Mouse (Mus musculus): ENCODE results near the gene Zfp114. TPM values are rescaled to one million over a fixed set of nuclear protein-coding genes. Genes with fewer than 3 reads are reported as not detected.

Zfp114 gene
- polyA plus RNA-seq (2015; fragmentation: Nextera tagmentation; extraction: Ambion mirVana) = 6.1 and 6.9 TPM in 2 replicates

DNA sequence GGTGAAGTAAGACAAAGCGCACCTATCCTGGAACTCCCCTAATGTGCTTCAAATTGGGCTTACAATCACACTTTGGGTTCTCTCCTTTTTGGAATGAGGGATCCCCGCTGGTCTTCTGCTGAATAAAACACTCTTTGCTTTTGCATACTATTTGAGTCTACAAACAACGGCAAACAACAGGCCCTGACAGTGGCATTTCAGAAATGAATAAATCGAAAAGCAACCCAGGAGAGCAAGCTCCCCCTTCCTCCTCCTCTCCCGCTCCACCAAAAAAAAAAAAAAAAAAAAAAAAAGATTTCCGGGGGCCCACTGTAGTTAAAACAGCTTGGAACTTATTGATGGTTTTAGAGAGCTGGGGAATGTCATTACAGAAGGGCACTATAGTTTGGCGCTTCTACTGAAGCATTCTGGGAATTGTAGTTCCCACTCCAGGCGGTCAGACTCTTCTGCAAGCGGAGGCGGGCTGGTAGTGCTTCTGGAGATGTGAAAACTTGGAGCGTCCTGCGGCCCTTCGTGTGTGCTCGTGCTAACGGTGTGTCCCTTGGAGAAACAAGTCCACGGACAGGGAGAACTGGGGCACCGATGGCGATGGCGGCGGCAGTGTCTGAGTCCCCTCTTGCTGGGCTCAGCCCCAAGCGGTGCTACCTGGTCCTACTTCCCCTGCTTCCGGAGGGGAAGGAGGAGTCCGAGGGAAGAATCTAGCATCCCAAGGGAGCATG is at the start of gene Zfp114:
Gene Zfp114, plus strand, starts transcription at position 443 of the 719 bp plus-strand sequence.
- peak; percentile 94 for ATAC-seq (ENCODE audit: low FRiP score, low TSS enrichment)
- Histone ChIP-seq H3K27ac (ENCODE audit: low read length) (peak within 1 kb of the TSS; percentile 76; the same call in 1 of the 2 replicates), H3K4me1 (ENCODE audit: insufficient read depth, low read length) (no peaks in the 10 kb centered on the region; the same call in 1 of the 2 replicates), H3K9me3 (ENCODE audit: low read length) (peaks cover 3% of the 10 kb centered on the region; the same call in 1 of the 2 replicates), H3K4me3 (ENCODE audit: low read length) (peak within 1 kb of the TSS; percentile 71), H3K27me3 (ENCODE audit: insufficient read depth, low read length) (no peaks in the 10 kb centered on the region), H3K9ac (replicated peaks; ENCODE audit: low read length) (peak within 1 kb of the TSS; percentile 79), H3K36me3 (ENCODE audit: insufficient read depth, low read length) (no peaks in the 10 kb centered on the region), H3K4me2 (replicated peaks; ENCODE audit: low read depth, low read length) (peak within 1 kb of the TSS; percentile 54)
- WGBS = 12% methylated on average over 23 of the region's 23 CpGs

DNA sequence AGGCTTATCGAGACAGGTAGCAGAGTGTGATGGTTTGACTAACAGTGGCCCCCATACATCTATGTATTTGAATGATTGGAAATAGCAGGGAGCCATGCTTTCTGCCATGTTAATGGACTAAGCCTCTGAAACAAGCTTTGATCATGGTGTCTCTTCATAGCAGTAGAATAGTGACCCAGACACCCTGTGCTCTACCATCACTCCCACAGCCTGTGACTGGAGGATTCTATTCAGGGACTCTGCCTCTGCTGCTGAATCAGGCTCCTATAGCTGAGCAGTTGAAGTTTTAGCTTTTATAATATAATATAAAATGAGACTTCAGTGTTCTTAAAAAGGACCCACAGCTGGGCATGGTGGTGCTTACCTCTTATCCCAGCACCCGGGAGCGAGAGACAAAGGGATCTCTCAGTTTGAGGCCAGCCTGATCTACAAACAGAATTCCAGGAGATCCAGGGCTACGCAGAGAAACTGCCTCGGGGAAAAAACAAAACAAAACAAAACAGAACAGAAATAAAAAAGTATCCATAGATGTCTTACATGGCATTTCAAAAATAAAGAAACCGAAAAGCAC is 41.4 kb upstream of the Zfp114 start:
- ATAC-seq (ENCODE audit: low FRiP score, low TSS enrichment) = peak; percentile 49
- WGBS = 16% methylated on average over 6 of the region's 6 CpGs
- no peaks in the 10 kb centered on the region for H3K27me3 ChIP-seq (ENCODE audit: insufficient read depth, low read length)

DNA sequence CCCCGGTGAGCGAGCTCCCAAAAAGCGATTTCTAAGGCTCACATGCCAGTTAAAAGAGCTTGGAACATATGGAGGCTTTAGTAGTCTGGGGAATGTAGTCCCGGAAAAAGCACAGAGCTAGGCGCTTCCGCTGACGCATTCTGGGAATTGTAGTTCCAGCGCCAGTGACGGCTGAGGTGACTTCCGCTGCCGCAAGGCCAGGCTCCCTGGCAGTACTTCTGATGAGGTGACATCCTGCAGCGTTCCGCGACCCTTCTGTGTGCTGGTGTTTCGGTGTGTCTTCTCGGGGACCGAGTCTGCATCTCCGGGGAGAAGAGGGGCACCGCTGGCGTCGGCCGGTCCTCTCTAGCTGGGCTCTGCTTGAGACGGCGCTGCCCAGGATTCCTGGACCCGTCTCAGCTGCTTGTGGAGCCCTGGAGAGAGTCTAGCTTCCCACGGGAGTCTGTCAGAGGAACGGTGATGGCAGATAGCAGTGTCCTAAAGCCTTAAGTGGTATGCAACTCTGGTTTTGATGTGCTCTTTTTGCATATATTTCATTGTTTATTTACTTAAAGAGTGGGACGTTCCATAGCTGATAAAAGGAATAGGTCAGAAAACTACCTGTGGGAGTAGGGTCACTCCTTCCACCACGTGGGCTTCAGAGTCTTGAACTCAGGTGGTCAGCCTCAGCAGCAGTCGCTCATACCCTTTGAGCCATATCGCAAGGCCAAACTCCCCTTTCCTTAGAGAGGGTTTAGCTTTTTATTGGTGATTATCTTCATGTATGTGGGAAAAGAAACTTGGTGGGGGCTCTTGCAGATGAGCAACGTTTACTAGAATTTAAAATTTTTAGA is 40.6 kb upstream of the Zfp114 start, which contains the start of gene Zfp235:
Gene Zfp235, plus strand, starts transcription at position 174 of the 833 bp plus-strand sequence.
- Histone ChIP-seq H3K4me1 (ENCODE audit: insufficient read depth, low read length) (peaks cover 7% of the 10 kb centered on the region), H3K36me3 (ENCODE audit: insufficient read depth, low read length) (peaks cover 29% of the 10 kb centered on the region), H3K27me3 (ENCODE audit: insufficient read depth, low read length) (no peaks in the 10 kb centered on the region), H3K9me3 (ENCODE audit: low read length) (no peaks in the 10 kb centered on the region), H3K9ac (replicated peaks; ENCODE audit: low read length) (peak within 1 kb of the TSS; percentile 86), H3K4me2 (replicated peaks; ENCODE audit: low read depth, low read length) (peak within 1 kb of the TSS; percentile 92), H3K27ac (ENCODE audit: low read length) (peak within 1 kb of the TSS; percentile 18; the same call in 1 of the 2 replicates), H3K4me3 (ENCODE audit: low read length) (peak within 1 kb of the TSS; percentile 89)
- ATAC-seq (ENCODE audit: low FRiP score, low TSS enrichment) = peak; percentile 96
- WGBS = 3% methylated on average over 32 of the region's 32 CpGs

More for the DNA sequence above, 41.4 kb upstream of the Zfp114 start:
- peak overlapping the region; percentile 89 for H3K4me3 ChIP-seq (ENCODE audit: low read length)
- peaks cover 24% of the 10 kb centered on the region for H3K36me3 ChIP-seq (ENCODE audit: insufficient read depth, low read length)
- peaks cover 7% of the 10 kb centered on the region for H3K4me1 ChIP-seq (ENCODE audit: insufficient read depth, low read length)
- peak overlapping the region; percentile 92 for H3K4me2 ChIP-seq (replicated peaks; ENCODE audit: low read depth, low read length)
- no peak overlapping the region for H3K27ac ChIP-seq (ENCODE audit: low read length)
- H3K9ac ChIP-seq (replicated peaks; ENCODE audit: low read length) = peak overlapping the region; percentile 86
- H3K9me3 ChIP-seq (ENCODE audit: low read length) = no peaks in the 10 kb centered on the region

DNA sequence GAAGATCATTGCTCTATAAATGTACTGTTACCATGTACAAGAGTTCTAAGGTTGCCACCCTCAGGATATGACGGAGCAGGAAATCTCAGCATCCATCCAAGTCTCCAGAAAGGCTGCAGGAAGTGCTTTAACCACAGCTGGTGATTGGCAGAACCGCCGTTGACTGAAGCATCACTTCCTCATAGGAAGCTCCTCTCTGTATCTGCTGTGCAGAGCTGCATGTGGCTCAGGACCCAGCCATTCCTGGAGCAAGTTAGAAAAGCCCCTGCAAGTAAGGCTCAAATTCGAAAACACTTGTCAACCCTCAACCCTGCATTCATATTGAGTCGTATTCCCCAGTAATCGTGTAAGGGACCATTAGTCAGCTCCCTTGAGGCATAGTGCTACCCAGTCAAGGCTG is 32.3 kb upstream of the Zfp114 start:
- Histone ChIP-seq H3K9me3 (ENCODE audit: low read length) (no peaks in the 10 kb centered on the region; the same call in 1 of the 2 replicates), H3K36me3 (ENCODE audit: insufficient read depth, low read length) (peaks cover 49% of the 10 kb centered on the region), H3K9ac (replicated peaks; ENCODE audit: low read length) (no peak overlapping the region), H3K4me2 (replicated peaks; ENCODE audit: low read depth, low read length) (no peak overlapping the region), H3K27ac (ENCODE audit: low read length) (no peak overlapping the region), H3K4me1 (ENCODE audit: insufficient read depth, low read length) (no peaks in the 10 kb centered on the region), H3K4me3 (ENCODE audit: low read length) (no peak overlapping the region), H3K27me3 (ENCODE audit: insufficient read depth, low read length) (no peaks in the 10 kb centered on the region)
- WGBS = 91% methylated on average over 6 of the region's 6 CpGs
- no peak for ATAC-seq (ENCODE audit: low FRiP score, low TSS enrichment)

DNA sequence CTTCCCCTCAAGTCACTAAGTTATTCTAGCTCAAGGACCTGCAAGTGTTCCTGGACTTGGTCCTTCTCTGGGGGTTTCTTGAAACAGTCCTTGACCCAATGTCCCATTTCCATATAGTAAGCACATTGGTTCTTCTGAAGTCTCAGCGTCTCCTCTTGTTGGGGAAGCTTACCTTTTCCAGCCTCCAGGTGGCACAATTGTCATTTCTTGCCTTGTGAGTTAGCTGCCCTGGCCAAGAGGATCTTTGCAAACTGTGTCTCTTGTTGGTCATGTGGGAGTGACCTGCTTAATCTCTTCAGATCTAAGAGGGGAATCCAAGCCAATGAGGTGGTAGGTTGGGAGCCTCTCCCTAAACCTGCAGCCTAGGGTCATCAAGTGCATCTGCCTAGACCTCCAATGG is 21.6 kb upstream of the Zfp114 start:
- Histone ChIP-seq H3K4me1 (ENCODE audit: insufficient read depth, low read length) (no peaks in the 10 kb centered on the region), H3K9ac (replicated peaks; ENCODE audit: low read length) (no peak overlapping the region), H3K36me3 (ENCODE audit: insufficient read depth, low read length) (no peaks in the 10 kb centered on the region), H3K4me2 (replicated peaks; ENCODE audit: low read depth, low read length) (no peak overlapping the region), H3K9me3 (ENCODE audit: low read length) (no peaks in the 10 kb centered on the region), H3K4me3 (ENCODE audit: low read length) (no peak overlapping the region), H3K27me3 (ENCODE audit: insufficient read depth, low read length) (no peaks in the 10 kb centered on the region), H3K27ac (ENCODE audit: low read length) (no peak overlapping the region)
- no peak for ATAC-seq (ENCODE audit: low FRiP score, low TSS enrichment)
- 10% methylated on average over 1 of the region's 1 CpGs for WGBS

DNA sequence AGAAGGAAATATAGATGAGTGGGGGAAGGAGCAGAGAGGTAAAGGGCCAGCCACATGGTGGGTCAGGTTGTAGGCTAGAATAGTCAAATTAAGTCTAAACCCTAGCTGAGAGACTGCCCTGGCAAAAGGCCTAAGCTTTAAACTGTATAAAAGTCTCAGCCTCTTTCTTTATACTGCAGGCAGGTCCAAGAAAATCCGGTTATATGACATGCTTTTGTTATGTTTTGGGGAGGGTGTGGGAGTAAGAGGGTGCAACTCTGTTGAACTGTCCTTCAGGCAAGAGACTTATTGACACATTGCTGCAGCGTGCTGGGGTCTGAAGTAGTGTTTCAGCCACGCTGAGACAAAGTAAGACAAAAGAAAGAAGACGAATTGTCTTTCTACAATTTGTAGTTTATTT is 2.7 kb upstream of the Zfp114 start:
- H3K9ac ChIP-seq (replicated peaks; ENCODE audit: low read length) = no peak overlapping the region
- no peak for ATAC-seq (ENCODE audit: low FRiP score, low TSS enrichment)
- no peaks in the 10 kb centered on the region; the same call in 1 of the 2 replicates for H3K4me1 ChIP-seq (ENCODE audit: insufficient read depth, low read length)
- peaks cover 3% of the 10 kb centered on the region; the same call in 1 of the 2 replicates for H3K9me3 ChIP-seq (ENCODE audit: low read length)
- H3K4me3 ChIP-seq (ENCODE audit: low read length) = no peak overlapping the region
- no peaks in the 10 kb centered on the region for H3K27me3 ChIP-seq (ENCODE audit: insufficient read depth, low read length)
- H3K4me2 ChIP-seq (replicated peaks; ENCODE audit: low read depth, low read length) = no peak overlapping the region
- H3K27ac ChIP-seq (ENCODE audit: low read length) = no peak overlapping the region
- WGBS = 60% methylated on average over 4 of the region's 4 CpGs
- no peaks in the 10 kb centered on the region for H3K36me3 ChIP-seq (ENCODE audit: insufficient read depth, low read length)

DNA sequence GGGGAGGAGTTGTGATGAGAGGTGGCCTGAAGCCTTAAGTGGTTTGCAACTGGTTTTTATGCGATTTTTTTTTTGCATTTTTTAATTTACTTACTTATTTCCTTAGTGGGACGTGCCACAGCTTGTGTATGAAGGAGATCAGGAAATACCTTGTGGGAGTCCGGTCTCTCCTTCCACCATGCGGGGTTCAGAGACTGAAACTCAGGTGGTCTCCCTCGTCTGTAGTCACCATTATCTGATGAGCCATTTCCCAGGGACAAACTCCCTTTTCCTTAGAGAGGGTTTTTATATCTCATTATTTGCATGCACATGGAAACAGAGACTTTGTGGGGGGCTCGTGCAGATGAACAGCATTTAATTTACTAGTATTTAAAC is 464 bp downstream of the Zfp114 start:
- no peaks in the 10 kb centered on the region for H3K36me3 ChIP-seq (ENCODE audit: insufficient read depth, low read length)
- H3K4me1 ChIP-seq (ENCODE audit: insufficient read depth, low read length) = no peaks in the 10 kb centered on the region; the same call in 1 of the 2 replicates
- H3K9ac ChIP-seq (replicated peaks; ENCODE audit: low read length) = peak overlapping the region; percentile 79
- ATAC-seq (ENCODE audit: low FRiP score, low TSS enrichment) = peak; percentile 24
- peak overlapping the region; percentile 76; the same call in 1 of the 2 replicates for H3K27ac ChIP-seq (ENCODE audit: low read length)
- H3K4me3 ChIP-seq (ENCODE audit: low read length) = peak overlapping the region; percentile 71
- 54% methylated on average over 6 of the region's 6 CpGs for WGBS
- no peaks in the 10 kb centered on the region for H3K27me3 ChIP-seq (ENCODE audit: insufficient read depth, low read length)
- peak overlapping the region; percentile 54 for H3K4me2 ChIP-seq (replicated peaks; ENCODE audit: low read depth, low read length)
- H3K9me3 ChIP-seq (ENCODE audit: low read length) = peaks cover 3% of the 10 kb centered on the region; the same call in 1 of the 2 replicates

DNA sequence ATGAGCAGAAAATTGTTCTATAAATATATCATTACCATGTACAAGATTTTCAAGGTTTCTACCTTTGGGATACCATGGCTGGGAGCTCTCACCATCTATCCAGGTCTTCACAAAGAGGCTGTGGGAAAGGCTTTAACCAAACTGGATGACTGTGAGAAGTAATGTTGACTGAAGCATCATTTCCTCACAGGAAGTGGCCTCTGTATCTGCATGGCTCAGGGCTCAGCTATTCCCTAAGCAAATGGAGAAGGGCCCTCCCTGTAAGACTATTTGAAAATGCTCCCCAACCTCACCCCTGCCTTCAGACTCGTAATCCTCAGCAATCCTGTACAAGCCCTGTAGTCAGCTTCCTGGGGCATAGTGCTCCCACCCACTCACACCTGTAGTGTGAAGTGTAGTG is 12.8 kb downstream of the Zfp114 start:
- H3K9me3 ChIP-seq (ENCODE audit: low read length) = peaks cover 3% of the 10 kb centered on the region; the same call in 1 of the 2 replicates
- 86% methylated on average over 1 of the region's 1 CpGs for WGBS
- H3K36me3 ChIP-seq (ENCODE audit: insufficient read depth, low read length) = no peaks in the 10 kb centered on the region
- H3K4me1 ChIP-seq (ENCODE audit: insufficient read depth, low read length) = no peaks in the 10 kb centered on the region
- no peak for ATAC-seq (ENCODE audit: low FRiP score, low TSS enrichment)
- H3K27me3 ChIP-seq (ENCODE audit: insufficient read depth, low read length) = no peaks in the 10 kb centered on the region
- H3K4me3 ChIP-seq (ENCODE audit: low read length) = no peak overlapping the region
- H3K27ac ChIP-seq (ENCODE audit: low read length) = no peak overlapping the region
- no peak overlapping the region for H3K4me2 ChIP-seq (replicated peaks; ENCODE audit: low read depth, low read length)
- H3K9ac ChIP-seq (replicated peaks; ENCODE audit: low read length) = no peak overlapping the region

DNA sequence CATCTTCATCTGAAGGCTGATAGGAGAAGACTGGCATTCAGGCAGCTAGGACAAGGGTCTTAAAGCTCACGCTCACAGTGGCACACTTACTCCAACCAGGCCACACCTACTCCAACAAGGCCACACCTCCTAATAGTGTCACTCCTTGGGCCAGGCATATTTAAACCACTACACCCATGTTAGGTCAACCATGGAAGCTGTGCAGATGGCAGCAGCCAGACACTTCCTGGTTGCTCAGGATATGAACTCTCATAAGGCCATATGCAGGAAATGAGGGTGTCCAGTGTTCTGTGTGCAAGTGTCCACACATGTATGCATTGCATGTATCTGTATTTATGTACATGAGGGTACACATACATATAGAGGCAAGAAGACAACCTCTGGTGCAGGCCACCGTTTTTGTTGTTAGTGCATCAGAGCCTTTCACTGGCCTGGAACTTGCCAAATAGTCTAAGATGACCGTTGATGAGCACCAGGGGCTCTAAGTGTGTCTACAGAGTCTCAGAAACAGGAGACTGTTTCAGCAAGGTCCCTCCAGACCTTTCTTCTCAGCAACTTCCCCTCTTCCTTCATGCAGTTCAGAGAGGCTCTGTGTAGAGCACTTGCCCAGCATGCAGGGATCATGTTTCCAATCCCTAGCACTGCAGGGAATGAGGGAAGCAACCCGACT is 14.2 kb downstream of the Zfp114 start:
- no peak overlapping the region for H3K9ac ChIP-seq (replicated peaks; ENCODE audit: low read length)
- H3K4me3 ChIP-seq (ENCODE audit: low read length) = no peak overlapping the region
- ATAC-seq (ENCODE audit: low FRiP score, low TSS enrichment) = no peak
- 68% methylated on average over 4 of the region's 4 CpGs for WGBS
- peaks cover 9% of the 10 kb centered on the region for H3K9me3 ChIP-seq (ENCODE audit: low read length)
- no peaks in the 10 kb centered on the region for H3K27me3 ChIP-seq (ENCODE audit: insufficient read depth, low read length)
- H3K4me2 ChIP-seq (replicated peaks; ENCODE audit: low read depth, low read length) = no peak overlapping the region
- H3K36me3 ChIP-seq (ENCODE audit: insufficient read depth, low read length) = peaks cover 8% of the 10 kb centered on the region
- H3K27ac ChIP-seq (ENCODE audit: low read length) = no peak overlapping the region
- H3K4me1 ChIP-seq (ENCODE audit: insufficient read depth, low read length) = no peaks in the 10 kb centered on the region
